Mouse (Mus musculus): ENCODE data around the gene Ccdc12. TPM values are rescaled to one million over a fixed set of nuclear protein-coding genes. Genes with fewer than 3 reads are reported as not detected.
A peak's percentile ranks its signal among the peaks of the same experiment; 100 is the strongest.

Gene Ccdc12
- polyA plus RNA-seq, 1 experiment from 2014 or later = 147 TPM

DNA sequence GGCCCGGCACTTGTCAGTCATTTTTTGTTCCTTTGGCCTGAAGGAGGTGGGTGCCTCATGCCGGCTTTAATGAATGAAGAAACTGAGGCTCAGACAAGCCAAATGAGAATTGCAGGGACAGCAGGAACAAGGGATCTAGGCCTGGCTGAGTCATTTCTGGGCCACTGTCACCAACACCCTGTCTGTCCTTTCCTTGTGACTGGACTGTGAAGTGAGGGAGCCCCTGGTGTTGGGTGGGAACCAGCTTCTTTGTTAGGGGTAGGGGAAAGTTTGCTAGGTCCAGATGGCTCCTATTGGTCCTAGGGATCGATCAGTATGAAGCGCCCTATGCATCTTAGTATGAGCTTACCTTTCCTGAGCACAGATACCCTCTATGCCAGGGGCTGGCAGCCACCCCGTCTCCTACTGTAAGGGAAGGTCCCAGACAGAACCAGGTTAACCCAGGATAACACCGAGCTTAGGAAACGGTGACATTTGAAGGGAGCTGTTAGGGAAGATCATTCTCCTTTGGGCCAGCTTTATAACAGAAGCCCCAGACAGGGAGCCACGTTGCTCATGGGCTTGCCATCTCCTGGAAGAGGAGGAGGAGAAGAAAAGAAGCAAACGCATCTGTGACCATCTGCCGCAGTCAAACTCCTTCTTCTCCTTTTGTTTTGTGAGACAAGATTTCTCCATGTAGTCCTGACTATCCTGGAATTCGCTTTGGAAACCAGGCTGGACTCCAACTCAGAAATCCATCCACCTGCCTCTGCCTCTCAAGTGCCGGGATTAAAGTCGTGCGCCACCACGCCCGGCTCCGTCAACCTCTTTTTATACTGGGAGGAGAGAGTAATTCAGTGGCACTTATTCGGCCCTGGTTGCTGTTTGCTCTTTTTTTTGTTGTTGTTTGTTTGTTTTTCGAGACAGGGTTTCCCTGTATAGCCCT lies 1.3 kb upstream of the Ccdc12 start:
- Histone ChIP-seq H3K4me1 (ENCODE audit: control insufficient read depth, insufficient read depth, low read length) (peaks cover 39% of the 10 kb centered on the region), H3K9me3 (replicated peaks; ENCODE audit: control insufficient read depth, low read length) (no peaks in the 10 kb centered on the region), H3K36me3 (ENCODE audit: control insufficient read depth, insufficient read depth) (0 out of 2 replicates have a peak, but pooled peaks cover 2% of the 10 kb centered on the region), H3K4me3 (ENCODE audit: low read length) (peak overlapping the region; percentile 71; the same call in 1 of the 2 replicates), H3K9ac (ENCODE audit: low read length) (peak overlapping the region; percentile 81), H3K27me3 (ENCODE audit: control insufficient read depth, insufficient read depth, low read length) (no peaks in the 10 kb centered on the region), H3K4me2 (ENCODE audit: low read depth, low read length) (peak overlapping the region; percentile 91), H3K27ac (ENCODE audit: low read length) (peak overlapping the region; percentile 69)
- ATAC-seq (replicated peaks; ENCODE audit: extremely low read depth, insufficient read depth, low FRiP score) = no peak
- 84% methylated on average over 19 of the region's 19 CpGs for WGBS

DNA sequence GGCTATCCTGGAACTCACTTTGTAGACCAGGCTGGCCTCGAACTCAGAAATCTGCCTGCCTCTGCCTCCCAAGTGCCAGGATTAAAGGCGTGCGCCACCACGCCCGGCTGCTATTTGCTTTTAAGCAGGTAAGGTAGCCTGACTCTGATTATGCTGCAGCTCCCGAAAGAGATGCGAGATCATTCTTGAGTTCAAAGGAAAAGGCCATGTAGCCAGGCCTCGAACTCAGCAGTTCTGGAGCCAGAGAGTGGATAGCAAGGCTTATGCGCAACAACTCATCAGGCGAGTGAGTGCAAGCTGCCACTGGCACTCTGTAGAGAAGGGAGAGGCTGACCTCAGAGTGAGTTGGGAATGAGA lies 674 bp upstream of the Ccdc12 start:
- H3K36me3 ChIP-seq (ENCODE audit: control insufficient read depth, insufficient read depth) = 0 out of 2 replicates have a peak, but pooled peaks cover 2% of the 10 kb centered on the region
- H3K9ac ChIP-seq (ENCODE audit: low read length) = peak overlapping the region; percentile 68
- no peaks in the 10 kb centered on the region for H3K9me3 ChIP-seq (replicated peaks; ENCODE audit: control insufficient read depth, low read length)
- H3K27me3 ChIP-seq (ENCODE audit: control insufficient read depth, insufficient read depth, low read length) = no peaks in the 10 kb centered on the region
- 77% methylated on average over 10 of the region's 10 CpGs for WGBS
- peak overlapping the region; percentile 86 for H3K4me2 ChIP-seq (ENCODE audit: low read depth, low read length)
- H3K4me1 ChIP-seq (ENCODE audit: control insufficient read depth, insufficient read depth, low read length) = peaks cover 39% of the 10 kb centered on the region
- no peak for ATAC-seq (replicated peaks; ENCODE audit: extremely low read depth, insufficient read depth, low FRiP score)
- peak overlapping the region; percentile 82 for H3K4me3 ChIP-seq (ENCODE audit: low read length)
- H3K27ac ChIP-seq (ENCODE audit: low read length) = peak overlapping the region; percentile 93

DNA sequence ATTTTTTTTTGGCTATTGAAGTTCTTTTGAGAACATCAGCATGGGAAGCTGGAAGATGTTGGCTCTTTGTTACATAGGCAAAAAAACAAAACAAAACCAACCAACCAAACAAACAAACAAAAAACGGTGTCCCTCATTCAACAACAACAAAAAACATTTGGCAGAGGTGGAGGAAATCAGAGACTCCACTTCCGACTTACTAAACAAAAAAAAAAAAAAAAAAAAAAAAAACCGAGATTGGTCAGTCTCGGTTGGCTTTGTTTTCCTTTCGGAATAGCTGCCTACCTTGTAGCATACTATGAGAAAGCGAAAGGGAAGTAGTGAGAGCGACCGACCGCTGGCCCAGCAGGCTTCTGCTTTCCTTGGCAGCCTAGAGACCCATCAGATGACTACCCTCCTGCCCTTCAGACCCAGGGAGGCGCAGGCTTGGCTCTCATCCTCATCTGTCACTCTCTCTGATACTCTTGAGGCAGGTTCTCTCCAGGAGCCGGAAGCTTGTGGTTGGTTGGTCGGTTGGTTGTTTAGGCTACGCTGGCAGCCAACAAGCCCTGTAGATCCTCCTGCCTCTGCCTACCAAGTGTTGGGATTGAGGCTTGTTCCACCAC lies 1.3 kb downstream of the Ccdc12 start:
- peak overlapping the region; percentile 93 for H3K27ac ChIP-seq (ENCODE audit: low read length)
- H3K9ac ChIP-seq (ENCODE audit: low read length) = peak overlapping the region; percentile 92
- ATAC-seq (replicated peaks; ENCODE audit: extremely low read depth, insufficient read depth, low FRiP score) = no peak
- peaks cover 37% of the 10 kb centered on the region for H3K4me1 ChIP-seq (ENCODE audit: control insufficient read depth, insufficient read depth, low read length)
- H3K27me3 ChIP-seq (ENCODE audit: control insufficient read depth, insufficient read depth, low read length) = no peaks in the 10 kb centered on the region
- peak overlapping the region; percentile 82 for H3K4me3 ChIP-seq (ENCODE audit: low read length)
- 0 out of 2 replicates have a peak, but pooled peaks cover 2% of the 10 kb centered on the region for H3K36me3 ChIP-seq (ENCODE audit: control insufficient read depth, insufficient read depth)
- 62% methylated on average over 13 of the region's 13 CpGs for WGBS
- H3K9me3 ChIP-seq (replicated peaks; ENCODE audit: control insufficient read depth, low read length) = no peaks in the 10 kb centered on the region
- H3K4me2 ChIP-seq (ENCODE audit: low read depth, low read length) = peak overlapping the region; percentile 69

DNA sequence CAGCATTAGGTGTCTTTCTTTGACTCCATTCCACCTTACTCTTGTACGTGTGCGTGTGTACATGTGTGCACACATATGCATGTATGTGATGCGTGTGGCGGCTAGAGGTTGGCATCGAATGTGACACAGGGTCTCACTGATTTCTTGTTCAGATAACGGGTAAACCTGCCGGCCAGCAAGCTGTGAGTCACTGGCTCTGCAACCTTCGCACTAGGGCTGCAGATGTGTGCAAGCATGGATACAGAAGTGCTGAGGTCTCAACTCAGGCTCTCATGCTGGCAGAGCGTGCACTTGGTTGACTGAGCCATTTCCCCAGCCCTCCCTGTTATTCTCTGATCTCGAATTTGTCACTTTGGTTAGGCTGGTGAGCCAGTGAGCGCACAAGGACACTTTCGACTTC lies 3.2 kb downstream of the Ccdc12 start:
- Histone ChIP-seq H3K4me2 (ENCODE audit: low read depth, low read length) (no peak overlapping the region), H3K9ac (ENCODE audit: low read length) (no peak overlapping the region), H3K27me3 (ENCODE audit: control insufficient read depth, insufficient read depth, low read length) (no peaks in the 10 kb centered on the region), H3K36me3 (ENCODE audit: control insufficient read depth, insufficient read depth) (0 out of 2 replicates have a peak, but pooled peaks cover 2% of the 10 kb centered on the region), H3K9me3 (replicated peaks; ENCODE audit: control insufficient read depth, low read length) (no peaks in the 10 kb centered on the region), H3K27ac (ENCODE audit: low read length) (no peak overlapping the region), H3K4me1 (ENCODE audit: control insufficient read depth, insufficient read depth, low read length) (peaks cover 28% of the 10 kb centered on the region), H3K4me3 (ENCODE audit: low read length) (no peak overlapping the region)
- no peak for ATAC-seq (replicated peaks; ENCODE audit: extremely low read depth, insufficient read depth, low FRiP score)
- 92% methylated on average over 12 of the region's 12 CpGs for WGBS

DNA sequence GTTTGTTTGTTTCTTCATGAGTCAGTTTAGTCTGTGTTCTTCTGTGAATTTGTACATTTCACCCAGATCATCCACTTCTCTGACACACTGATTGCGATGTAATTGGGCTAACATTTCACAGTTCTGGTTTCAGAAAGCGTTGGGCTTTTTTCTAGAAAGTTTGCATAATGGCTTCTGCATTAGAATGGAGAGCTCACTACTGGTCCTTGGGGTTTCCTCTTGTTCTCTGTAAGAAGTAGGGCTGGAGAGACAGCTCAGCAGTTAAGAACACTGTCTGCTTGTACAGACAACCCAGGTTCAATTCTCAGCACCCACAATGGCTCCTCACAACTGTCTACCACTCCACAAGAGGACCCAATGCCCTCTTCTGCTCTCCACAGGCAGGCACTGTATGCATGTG lies 3.9 kb downstream of the Ccdc12 start:
- H3K4me2 ChIP-seq (ENCODE audit: low read depth, low read length) = no peak overlapping the region
- H3K36me3 ChIP-seq (ENCODE audit: control insufficient read depth, insufficient read depth) = 0 out of 2 replicates have a peak, but pooled peaks cover 2% of the 10 kb centered on the region
- H3K9me3 ChIP-seq (replicated peaks; ENCODE audit: control insufficient read depth, low read length) = no peaks in the 10 kb centered on the region
- H3K4me3 ChIP-seq (ENCODE audit: low read length) = no peak overlapping the region
- H3K9ac ChIP-seq (ENCODE audit: low read length) = no peak overlapping the region
- no peak overlapping the region for H3K27ac ChIP-seq (ENCODE audit: low read length)
- 92% methylated on average over 2 of the region's 2 CpGs for WGBS
- H3K4me1 ChIP-seq (ENCODE audit: control insufficient read depth, insufficient read depth, low read length) = peaks cover 28% of the 10 kb centered on the region
- no peaks in the 10 kb centered on the region for H3K27me3 ChIP-seq (ENCODE audit: control insufficient read depth, insufficient read depth, low read length)
- ATAC-seq (replicated peaks; ENCODE audit: extremely low read depth, insufficient read depth, low FRiP score) = no peak

DNA sequence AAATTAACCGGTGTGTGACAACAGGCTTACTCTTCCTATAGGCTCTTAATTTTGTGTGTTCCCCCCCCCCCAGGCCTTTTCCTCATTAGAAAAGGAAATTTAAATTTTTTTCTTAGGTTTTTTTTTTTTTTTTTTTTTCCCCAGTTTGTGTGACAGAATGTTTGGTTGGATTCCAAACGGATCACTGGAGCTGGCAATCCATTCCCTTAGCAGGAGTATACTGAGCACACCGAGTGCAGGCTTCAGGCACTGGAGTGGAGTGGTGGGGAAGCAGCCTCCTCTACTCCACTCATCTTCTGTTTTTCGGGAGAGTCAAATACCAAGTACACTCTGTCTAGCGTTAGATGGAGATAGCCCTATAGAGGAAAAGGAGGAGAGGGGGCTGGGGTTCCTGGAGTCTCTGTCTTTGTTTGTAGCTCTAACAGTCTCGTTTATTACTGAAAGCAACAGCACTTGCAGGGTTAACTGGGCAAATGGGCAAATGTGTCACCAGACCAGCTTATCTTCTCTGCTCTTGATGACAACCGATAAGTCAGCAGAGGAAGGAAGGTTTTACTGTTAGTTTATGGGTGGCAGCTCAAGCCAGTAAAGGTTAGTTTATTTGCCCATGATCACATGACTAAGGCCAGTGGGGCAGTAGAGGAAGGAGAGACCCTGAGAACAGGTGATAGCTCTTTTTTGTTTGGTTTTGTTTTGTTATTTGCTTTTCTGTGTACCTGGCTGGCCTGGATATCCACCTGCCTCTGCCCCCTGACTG lies 4.7 kb downstream of the Ccdc12 start:
- Histone ChIP-seq H3K9me3 (replicated peaks; ENCODE audit: control insufficient read depth, low read length) (no peaks in the 10 kb centered on the region), H3K4me2 (ENCODE audit: low read depth, low read length) (no peak overlapping the region), H3K36me3 (ENCODE audit: control insufficient read depth, insufficient read depth) (0 out of 2 replicates have a peak, but pooled peaks cover 2% of the 10 kb centered on the region), H3K9ac (ENCODE audit: low read length) (no peak overlapping the region), H3K27ac (ENCODE audit: low read length) (no peak overlapping the region), H3K4me1 (ENCODE audit: control insufficient read depth, insufficient read depth, low read length) (peaks cover 27% of the 10 kb centered on the region), H3K27me3 (ENCODE audit: control insufficient read depth, insufficient read depth, low read length) (no peaks in the 10 kb centered on the region), H3K4me3 (ENCODE audit: low read length) (no peak overlapping the region)
- whole genome bisulfite sequencing = 55% methylated on average over 7 of the region's 7 CpGs
- ATAC-seq (replicated peaks; ENCODE audit: extremely low read depth, insufficient read depth, low FRiP score) = no peak

DNA sequence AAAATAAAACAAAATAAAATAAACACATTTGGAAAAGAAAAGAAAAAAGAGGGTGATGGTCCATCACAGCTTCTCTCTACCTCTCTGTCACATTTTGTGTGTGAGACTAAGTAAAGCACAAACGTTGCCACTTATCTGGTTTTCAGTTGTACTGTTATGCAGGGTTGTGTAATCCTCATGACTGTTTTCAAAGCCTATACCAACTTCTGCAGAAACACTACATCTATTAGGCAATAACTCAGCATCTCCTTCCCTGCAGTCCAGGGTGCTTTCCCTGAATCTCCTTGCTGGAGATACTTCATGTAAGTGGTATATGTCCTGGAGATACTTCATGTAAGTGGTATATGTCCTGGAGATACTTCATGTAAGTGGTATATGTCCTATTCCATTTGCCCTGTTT lies 6.5 kb downstream of the Ccdc12 start:
- no peak overlapping the region for H3K9ac ChIP-seq (ENCODE audit: low read length)
- H3K36me3 ChIP-seq (ENCODE audit: control insufficient read depth, insufficient read depth) = 0 out of 2 replicates have a peak, but pooled peaks cover 2% of the 10 kb centered on the region
- H3K4me1 ChIP-seq (ENCODE audit: control insufficient read depth, insufficient read depth, low read length) = peaks cover 39% of the 10 kb centered on the region
- no peak overlapping the region for H3K4me3 ChIP-seq (ENCODE audit: low read length)
- ATAC-seq (replicated peaks; ENCODE audit: extremely low read depth, insufficient read depth, low FRiP score) = no peak
- H3K9me3 ChIP-seq (replicated peaks; ENCODE audit: control insufficient read depth, low read length) = no peaks in the 10 kb centered on the region
- no peak overlapping the region for H3K27ac ChIP-seq (ENCODE audit: low read length)
- no peak overlapping the region for H3K4me2 ChIP-seq (ENCODE audit: low read depth, low read length)
- WGBS = 66% methylated on average over 1 of the region's 1 CpGs
- H3K27me3 ChIP-seq (ENCODE audit: control insufficient read depth, insufficient read depth, low read length) = no peaks in the 10 kb centered on the region

DNA sequence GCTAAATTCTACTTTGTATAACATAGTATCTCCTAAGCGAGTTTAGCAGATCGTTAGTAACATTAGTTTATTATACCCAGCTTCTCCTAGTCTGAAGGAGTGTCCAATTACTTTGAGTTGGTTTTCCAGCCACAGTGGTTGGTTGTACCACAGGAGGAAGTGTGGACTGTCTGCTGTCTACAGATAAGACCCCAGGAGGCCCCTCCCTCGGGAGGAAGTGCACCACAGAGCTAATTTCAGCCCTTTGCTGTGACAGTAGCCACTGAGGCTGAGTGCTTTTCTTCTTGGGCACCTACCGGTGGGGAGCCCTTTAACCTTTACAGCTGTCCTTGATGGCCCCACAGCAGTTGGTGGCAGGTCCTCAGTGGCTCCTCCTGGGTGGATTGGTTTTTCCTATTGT lies 9.6 kb downstream of the Ccdc12 start:
- peak overlapping the region; percentile 45 for H3K4me2 ChIP-seq (ENCODE audit: low read depth, low read length)
- peak overlapping the region; percentile 82 for H3K27ac ChIP-seq (ENCODE audit: low read length)
- H3K9ac ChIP-seq (ENCODE audit: low read length) = peak overlapping the region; percentile 54
- peak; percentile 61 for ATAC-seq (replicated peaks; ENCODE audit: extremely low read depth, insufficient read depth, low FRiP score)
- 17% methylated on average over 4 of the region's 4 CpGs for WGBS
- no peaks in the 10 kb centered on the region for H3K36me3 ChIP-seq (ENCODE audit: control insufficient read depth, insufficient read depth)
- H3K9me3 ChIP-seq (replicated peaks; ENCODE audit: control insufficient read depth, low read length) = no peaks in the 10 kb centered on the region
- H3K27me3 ChIP-seq (ENCODE audit: control insufficient read depth, insufficient read depth, low read length) = no peaks in the 10 kb centered on the region
- peaks cover 68% of the 10 kb centered on the region for H3K4me1 ChIP-seq (ENCODE audit: control insufficient read depth, insufficient read depth, low read length)
- no peak overlapping the region for H3K4me3 ChIP-seq (ENCODE audit: low read length)

Data from heart, embryonic 16.5 days (tissue).